Mouse (Mus musculus) layer of hippocampus, postnatal 25 days (tissue): ENCODE data around the gene Per1. TPM values are rescaled to one million over a fixed set of nuclear protein-coding genes. Genes with fewer than 3 reads are reported as not detected.

Source experiments
- DNase-seq, 2 experiments: peaks; one replicate each; pipeline ENCODE4 v3.0.0; 2022; ENCODE audit warnings: mixed read lengths in 2 of 2, low spot score in 1 of 2; ENCODE audit errors: extremely low spot score in 1 of 2
- total RNA-seq, 2 experiments: library from RNA; stranded (reverse); gene quantifications; 2 replicates each; pipeline ENCODE4 v1.2.3; 2021

The Per1 gene
- total RNA-seq, 2 experiments from 2014 or later: 70.1 to 89.0 TPM

DNA sequence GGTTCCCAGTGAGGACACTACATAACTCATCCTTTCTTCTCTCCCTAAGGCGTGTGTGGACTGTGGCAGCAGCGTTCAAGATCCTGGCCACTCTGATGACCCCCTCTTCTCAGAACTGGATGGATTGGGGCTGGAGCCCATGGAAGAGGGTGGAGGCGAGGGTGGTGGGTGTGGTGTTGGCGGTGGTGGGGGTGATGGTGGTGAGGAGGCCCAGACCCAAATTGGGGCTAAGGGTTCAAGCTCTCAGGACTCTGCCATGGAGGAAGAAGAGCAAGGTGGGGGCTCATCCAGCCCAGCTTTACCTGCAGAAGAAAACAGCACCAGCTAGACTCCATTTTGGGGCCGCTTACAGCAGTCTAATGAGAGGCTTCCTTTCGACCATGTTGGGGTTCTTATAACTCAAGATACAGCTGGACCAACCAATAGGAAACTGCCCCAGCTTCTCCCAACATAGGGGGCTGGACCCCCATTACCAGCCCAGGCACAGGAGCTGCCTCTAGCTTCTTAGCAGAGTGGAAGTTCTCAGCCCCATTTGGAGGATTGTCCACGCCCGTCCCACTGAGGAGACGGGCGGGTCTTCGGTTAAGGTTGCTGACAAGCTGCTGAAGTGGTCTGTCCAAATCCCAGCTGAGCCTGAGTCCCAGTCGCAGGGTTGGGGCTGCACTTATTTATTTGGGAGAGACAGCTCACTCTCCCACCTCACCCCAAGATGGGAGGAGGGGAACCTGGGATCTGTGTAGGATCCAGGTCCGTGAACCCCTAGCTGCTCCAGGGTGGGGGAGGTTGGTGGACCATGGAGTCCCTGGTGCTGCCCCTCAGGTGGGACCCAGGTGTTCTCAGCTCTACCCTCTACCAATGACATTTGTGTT, 14.2 kb downstream of the Per1 start:
- DNase-seq: no peak

GRCm38 (mm10) chr11:69110319-69111046, 15.5 kb downstream of the Per1 start:
- DNase-seq: peak; percentile 98

GRCm38 (mm10) chr11:69111051-69111810, 16.2 kb downstream of the Per1 start:
- DNase-seq: no peak

GRCm38 (mm10) chr11:69111865-69112264, 16.8 kb downstream of the Per1 start:
- no peak for DNase-seq

- no peak for DNase-seq
These were observed 19.0 kb downstream of the Per1 start for GRCm38 (mm10) chr11:69114018-69114417.

GRCm38 (mm10) chr11:69114621-69115020, 19.6 kb downstream of the Per1 start:
- no peak for DNase-seq

DNA sequence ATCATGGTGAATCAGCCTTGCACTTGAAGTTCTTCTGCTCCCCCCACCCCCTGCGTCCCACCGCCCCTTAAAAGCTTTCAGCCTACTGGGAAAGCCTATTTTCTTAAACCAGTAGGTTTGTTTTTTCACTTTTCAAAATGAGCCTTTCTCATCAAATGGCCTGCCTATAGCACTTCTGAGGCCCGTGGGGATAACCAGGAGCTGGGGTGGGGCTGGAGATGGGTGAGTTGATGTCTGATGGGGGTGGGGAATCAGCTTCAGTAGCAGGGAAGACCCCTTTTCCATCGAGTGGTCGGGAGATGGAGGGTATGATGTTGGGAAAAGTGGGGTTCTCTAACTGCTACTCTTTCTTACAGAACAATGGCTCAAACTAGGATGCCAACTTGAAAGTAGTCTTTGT, 21.8 kb downstream of the Per1 start:
- no peak for DNase-seq

- DNase-seq: peak in 1 of 2 experiments; percentile 48
These were observed 23.0 kb downstream of the Per1 start for GRCm38 (mm10) chr11:69117737-69118695.

DNA sequence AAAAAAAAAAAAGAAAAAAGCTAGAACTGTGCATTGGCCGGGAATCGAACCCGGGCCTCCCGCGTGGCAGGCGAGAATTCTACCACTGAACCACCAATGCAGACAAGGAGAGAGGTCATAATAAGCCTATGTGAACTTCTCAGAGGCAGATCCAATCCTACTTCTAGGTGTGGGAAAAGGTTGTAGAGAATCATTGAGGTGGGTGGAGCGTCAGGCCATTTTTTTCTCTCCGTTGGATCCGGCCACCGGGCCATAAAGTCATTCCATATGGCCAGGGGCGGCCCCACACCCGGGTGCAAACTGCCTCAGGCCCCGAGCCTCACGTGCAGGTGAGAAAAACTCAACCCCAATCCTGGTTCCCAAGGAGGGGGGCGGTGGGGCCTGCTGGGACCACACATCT, 23.7 kb downstream of the Per1 start:
- peak; percentile 85 to 96 for DNase-seq

- no peak for DNase-seq
These were observed 24.6 kb downstream of the Per1 start for GRCm38 (mm10) chr11:69119446-69120155.

- no peak for DNase-seq
These were observed 25.4 kb downstream of the Per1 start, which contains the start of gene Hes7 for GRCm38 (mm10) chr11:69120221-69121000. TSS of gene Hes7 (plus strand) at chr11:69120404.

- DNase-seq: no peak
These were observed 26.2 kb downstream of the Per1 start for GRCm38 (mm10) chr11:69121001-69121740.

DNA sequence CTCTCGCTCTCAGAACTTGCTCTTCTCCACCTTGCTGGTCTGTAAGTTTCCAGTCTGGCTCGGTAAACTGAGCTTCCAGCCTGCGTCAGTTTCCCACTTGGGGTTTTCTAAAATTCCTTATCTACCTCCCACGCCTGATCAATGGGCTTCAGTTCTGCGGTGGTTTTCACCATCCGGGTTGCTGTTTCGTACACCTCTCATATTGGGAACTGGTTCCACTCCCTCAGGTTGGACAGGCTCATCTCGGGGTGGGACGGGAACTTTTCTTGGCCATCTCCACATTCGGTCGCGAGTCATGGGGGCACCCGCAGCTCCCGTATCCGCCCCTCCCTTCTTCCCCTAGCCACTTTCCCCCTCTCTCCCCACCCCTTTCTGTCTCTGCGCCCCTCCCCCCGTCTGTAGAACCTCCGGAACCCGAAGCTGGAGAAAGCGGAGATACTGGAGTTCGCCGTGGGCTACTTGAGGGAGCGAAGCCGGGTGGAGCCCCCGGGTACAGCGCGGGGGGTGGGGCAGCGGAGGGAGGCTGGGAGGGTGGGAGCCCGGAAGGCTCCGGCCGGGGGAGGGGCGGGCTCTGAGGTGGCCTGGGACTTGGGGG, 26.8 kb downstream of the Per1 start:
- DNase-seq: peak in 1 of 2 experiments; percentile 52

DNA sequence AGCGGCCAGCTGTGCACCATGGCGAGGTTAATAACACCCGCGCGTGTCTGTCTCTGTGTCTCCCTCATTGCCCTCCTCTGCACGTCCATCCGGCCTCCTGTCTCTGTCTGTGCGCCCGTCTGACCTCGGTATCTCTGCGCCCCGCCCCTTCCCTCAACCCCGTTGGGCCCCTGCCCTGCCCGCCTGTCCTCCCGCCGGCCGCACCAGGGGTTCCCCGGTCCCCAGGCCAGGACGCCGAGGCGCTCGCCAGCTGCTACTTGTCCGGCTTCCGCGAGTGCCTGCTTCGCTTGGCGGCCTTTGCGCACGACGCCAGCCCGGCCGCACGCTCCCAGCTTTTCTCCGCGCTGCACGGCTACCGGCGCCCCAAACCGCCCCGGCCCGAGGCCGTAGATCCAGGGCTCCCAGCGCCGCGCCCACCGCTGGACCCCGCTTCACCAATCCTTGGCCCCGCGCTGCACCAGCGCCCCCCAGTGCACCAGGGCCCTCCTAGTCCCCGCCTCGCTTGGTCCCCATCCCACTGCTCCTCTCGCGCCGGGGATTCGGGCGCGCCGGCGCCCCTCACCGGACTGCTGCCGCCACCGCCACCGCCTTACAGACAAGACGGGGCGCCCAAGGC, 27.4 kb downstream of the Per1 start, which contains the start of gene 9130213A22Rik:
Gene 9130213A22Rik (minus strand): TSS at position 254 of the 616 bp plus-strand sequence.
- peak; percentile 78 to 89 for DNase-seq

DNA sequence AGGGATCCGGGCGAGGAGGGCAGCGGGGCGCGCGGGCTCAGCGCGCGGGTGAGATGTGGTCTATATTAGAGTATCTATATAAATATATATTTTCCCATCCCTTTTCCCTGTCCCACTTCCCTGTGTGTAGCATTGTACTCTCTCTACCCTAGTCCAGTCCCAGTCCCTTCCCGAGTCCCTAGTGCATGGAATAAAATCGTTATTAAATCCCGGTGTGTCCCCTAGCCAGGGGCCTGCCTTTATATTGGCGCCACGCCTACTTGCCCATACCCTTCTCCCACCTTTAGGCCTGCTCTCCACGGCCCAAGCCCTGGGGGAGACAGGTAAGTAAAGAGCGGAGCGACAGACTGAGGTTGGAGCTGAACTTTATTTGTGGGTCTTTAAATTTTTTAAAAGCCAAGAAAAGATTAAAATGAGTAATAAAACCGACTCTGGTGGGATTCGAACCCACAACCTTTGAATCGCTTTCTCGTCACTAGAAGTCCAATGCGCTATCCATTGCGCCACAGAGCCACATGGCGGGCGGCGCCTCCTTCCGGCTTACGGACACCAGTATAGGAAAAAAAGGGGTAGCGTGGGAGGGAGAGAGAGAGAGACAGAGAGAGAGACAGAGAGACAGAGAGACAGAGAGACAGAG, 28.2 kb downstream of the Per1 start:
- peak; percentile 93 to 95 for DNase-seq
